Mouse (Mus musculus) embryonic fibroblast, embryonic 13.5 days (primary cell): ENCODE measurements at regions not wholly inside any gene's neighbourhood (a gene's known extent, or its start where the extent isn't known, plus 50 kb on each side); places are given as distances from the start of the nearest gene placed in this dataset.

ENCODE experiments used
- CTCF ChIP-seq: IDR thresholded peaks from 2 replicates; pipeline ENCODE4 v1.5.1; 2011; ENCODE audit warnings: mild to moderate bottlenecking, control low read depth, low read length, moderate library complexity, borderline replicate concordance; ENCODE audit not compliant: insufficient read depth
- POLR2A ChIP-seq: IDR thresholded peaks from 2 replicates; pipeline ENCODE4 v1.6.1; 2011; ENCODE audit warnings: low read depth, mild to moderate bottlenecking, control low read depth, low read length, moderate library complexity

- TF ChIP-seq CTCF = no peak
- no peak for TF ChIP-seq POLR2A
These were observed 172.7 kb upstream of the Sox9 start for GRCm38 (mm10) chr11:112609277-112609676.
